In the genomic region with DNA sequence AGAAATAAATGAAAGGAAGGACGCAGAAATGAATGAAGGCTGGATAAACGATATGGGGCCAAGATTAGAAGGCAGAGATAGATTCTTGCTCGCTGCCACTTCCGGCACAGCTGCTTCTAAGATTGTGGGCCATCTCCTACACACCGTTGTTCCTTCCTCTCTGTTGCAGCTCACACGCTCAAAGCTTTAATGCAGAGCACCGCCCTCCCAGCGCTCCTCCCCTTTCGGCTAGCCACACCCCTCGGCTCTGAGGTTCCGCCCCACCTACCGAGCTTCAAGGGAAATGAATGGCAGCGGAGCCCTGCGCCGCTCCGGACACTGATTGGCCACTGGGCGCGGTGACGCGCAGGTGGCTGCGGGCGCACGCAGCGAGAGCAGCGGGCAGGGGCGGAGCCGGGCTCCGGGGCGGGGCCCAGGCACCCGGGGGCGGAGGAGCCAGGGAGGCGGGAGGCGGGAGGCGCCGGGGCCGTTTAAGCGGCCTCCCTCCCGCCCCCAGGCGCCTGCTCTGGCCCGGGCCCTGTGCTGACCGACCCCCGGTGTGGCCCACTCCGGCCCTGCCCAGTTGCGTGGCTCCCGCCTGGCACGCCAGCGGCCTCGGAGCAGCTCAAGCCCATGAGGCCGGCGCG, we compare ENCODE assay signal across 8 mouse cellular contexts. TPM values are rescaled to one million over a fixed set of nuclear protein-coding genes. Genes with fewer than 3 reads are reported as not detected.
DNase-seq lines count a peak whose midpoint lies in the region; ATAC-seq and TF ChIP-seq lines count a peak whose summit lies in the region.

A gene (plus strand): TSS at position 432 of the 626 bp plus-strand sequence.

- H3K27ac ChIP-seq in bone marrow, adult 2 months (ENCODE audit: control insufficient read depth, insufficient read depth, low read depth, low read length, poor library complexity) = peak within 1 kb of the TSS; percentile 78
- peak within 1 kb of the TSS; percentile 88 for H3K27ac ChIP-seq in embryonic facial prominence, embryonic 15.5 days (replicated peaks)
- H3K27ac ChIP-seq in limb, embryonic 14.5 days (replicated peaks; ENCODE audit: low read depth, low read length) = peak within 1 kb of the TSS; percentile 80
- H3K27ac ChIP-seq in midbrain, postnatal 0 days (ENCODE audit: low read depth, low read length) = peak within 1 kb of the TSS; percentile 93

- no peaks in the 10 kb centered on the region; the same call in 1 of the 2 replicates for H3K4me1 ChIP-seq in bone marrow, adult 2 months (ENCODE audit: control insufficient read depth, insufficient read depth, low read length)
- H3K4me1 ChIP-seq in embryonic facial prominence, embryonic 15.5 days = peaks cover 35% of the 10 kb centered on the region
- peaks cover 7% of the 10 kb centered on the region; the same call in 1 of the 2 replicates for H3K4me1 ChIP-seq in limb, embryonic 14.5 days (ENCODE audit: control insufficient read depth, insufficient read depth, low read length)
- H3K4me1 ChIP-seq in midbrain, postnatal 0 days (ENCODE audit: insufficient read depth, low read length) = 0 out of 2 replicates have a peak, but pooled peaks cover 3% of the 10 kb centered on the region

- H3K27me3 ChIP-seq in embryonic facial prominence, embryonic 15.5 days = no peaks in the 10 kb centered on the region
- H3K27me3 ChIP-seq in limb, embryonic 14.5 days (ENCODE audit: control insufficient read depth, insufficient read depth, low read length) = no peaks in the 10 kb centered on the region
- H3K27me3 ChIP-seq in midbrain, postnatal 0 days (ENCODE audit: insufficient read depth, low read length) = no peaks in the 10 kb centered on the region

- TF ChIP-seq CTCF in bone marrow, adult 2 months (IDR thresholded peaks at IDR 0.05; ENCODE audit: control insufficient read depth, insufficient read depth, low read length) = no peak
- TF ChIP-seq CTCF in midbrain, postnatal 0 days (IDR thresholded peaks at IDR 0.05) = peak; percentile 49

- H3K4me3 ChIP-seq in bone marrow, adult 2 months (replicated peaks; ENCODE audit: control insufficient read depth, low read depth, low read length) = peak within 1 kb of the TSS; percentile 71
- peak within 1 kb of the TSS; percentile 91 for H3K4me3 ChIP-seq in embryonic facial prominence, embryonic 15.5 days (replicated peaks)
- peak within 1 kb of the TSS; percentile 85 for H3K4me3 ChIP-seq in limb, embryonic 14.5 days (replicated peaks; ENCODE audit: low read length)
- H3K4me3 ChIP-seq in midbrain, postnatal 0 days (ENCODE audit: low read depth, low read length) = peak within 1 kb of the TSS; percentile 87

- peak within 1 kb of the TSS; percentile 73 for H3K4me2 ChIP-seq in embryonic facial prominence, embryonic 15.5 days (replicated peaks)
- H3K4me2 ChIP-seq in limb, embryonic 14.5 days (replicated peaks; ENCODE audit: low read depth, low read length, severe bottlenecking) = peak within 1 kb of the TSS; percentile 81
- peak within 1 kb of the TSS; percentile 67 for H3K4me2 ChIP-seq in midbrain, postnatal 0 days (ENCODE audit: low read depth, low read length, poor library complexity, severe bottlenecking)

- peak; percentile 100 for ATAC-seq in embryonic facial prominence, embryonic 15.5 days (ENCODE audit: insufficient number of reproducible peaks, low FRiP score, low TSS enrichment, low read depth)
- peak; percentile 99 for ATAC-seq in limb, embryonic 14.5 days (ENCODE audit: low FRiP score, low read depth)
- peak; percentile 99 for ATAC-seq in midbrain, postnatal 0 days (ENCODE audit: low FRiP score)

- H3K9me3 ChIP-seq in embryonic facial prominence, embryonic 15.5 days (replicated peaks) = no peaks in the 10 kb centered on the region
- no peaks in the 10 kb centered on the region for H3K9me3 ChIP-seq in limb, embryonic 14.5 days (ENCODE audit: control insufficient read depth, low read length)
- no peaks in the 10 kb centered on the region for H3K9me3 ChIP-seq in midbrain, postnatal 0 days (ENCODE audit: low read length)

- peak within 1 kb of the TSS; percentile 96 for H3K9ac ChIP-seq in embryonic facial prominence, embryonic 15.5 days
- peak within 1 kb of the TSS; percentile 90 for H3K9ac ChIP-seq in limb, embryonic 14.5 days (ENCODE audit: low read depth, low read length, severe bottlenecking)
- peak within 1 kb of the TSS; percentile 89 for H3K9ac ChIP-seq in midbrain, postnatal 0 days (replicated peaks; ENCODE audit: low read length, poor library complexity, severe bottlenecking)

- peak; percentile 73 for TF ChIP-seq POLR2A in bone marrow, adult 2 months (IDR thresholded peaks at IDR 0.05; ENCODE audit: borderline replicate concordance, control insufficient read depth, low read depth, low read length)
- TF ChIP-seq POLR2A in limb, embryonic 14.5 days (IDR thresholded peaks at IDR 0.05; ENCODE audit: borderline replicate concordance, extremely low read depth, insufficient read depth, insufficient read length) = peak; percentile 81; the same call in 1 of the 2 replicates

- no peaks in the 10 kb centered on the region for H3K36me3 ChIP-seq in embryonic facial prominence, embryonic 15.5 days
- H3K36me3 ChIP-seq in limb, embryonic 14.5 days (ENCODE audit: control insufficient read depth, insufficient read depth, low read length) = no peaks in the 10 kb centered on the region
- no peaks in the 10 kb centered on the region for H3K36me3 ChIP-seq in midbrain, postnatal 0 days (ENCODE audit: insufficient read depth, low read length)

- WGBS in bone marrow, adult 2 months = under 1% methylated on average over 37 of the region's 51 CpGs
- under 1% methylated on average over 47 of the region's 51 CpGs for WGBS in embryonic facial prominence, embryonic 15.5 days
- under 1% methylated on average over 26 of the region's 51 CpGs for WGBS in limb, embryonic 14.5 days
- WGBS in midbrain, postnatal 0 days = under 1% methylated on average over 44 of the region's 51 CpGs

- peak; percentile 99 for DNase-seq in 416B (ENCODE audit: low read depth)
- peak; percentile 98 for DNase-seq in heart, adult 8-10 months (ENCODE audit: low spot score)
- peak; percentile 99 for DNase-seq in kidney, adult 9 months
- peak; percentile 97 for DNase-seq in limb, embryonic 14.5 days (ENCODE audit: low spot score)
- peak; percentile 99 for DNase-seq in midbrain, postnatal 0 days (ENCODE audit: low spot score)
- peak; percentile 94 to 95 for DNase-seq in spleen, postnatal 14 days (ENCODE audit: low spot score in 2 of 2)

RNA-seq across cellular contexts. Expression of the gene that starts here (rescaled TPM):
- 11.0 and 17.0 TPM in 2 replicates for polyA plus RNA-seq in bone marrow, adult 2 months (2011; ENCODE audit: insufficient read depth, insufficient read length, low replicate concordance, missing spikeins)
- 41.6 and 42.0 TPM in 2 replicates for polyA plus RNA-seq in embryonic facial prominence, embryonic 15.5 days (2015; fragmentation: Nextera tagmentation; extraction: Ambion mirVana)
- total RNA-seq in heart, adult 8-10 months (2022) = 10 to 100 TPM; 23.7 to 34.1 (median 28.2) TPM
- polyA plus RNA-seq in limb, embryonic 14.5 days (2012; rRNA removed) = 26.1 and 31.6 TPM in 2 replicates
- 24.1 and 26.0 TPM in 2 replicates for polyA plus RNA-seq in limb, embryonic 14.5 days (2014; fragmentation: Nextera tagmentation; extraction: Ambion mirVana)
- 220 and 223 TPM in 2 replicates for total RNA-seq in midbrain, postnatal 0 days (2014; rRNA removed)
- polyA plus RNA-seq in midbrain, postnatal 0 days (2015; fragmentation: Nextera tagmentation; extraction: Ambion mirVana) = 125 and 130 TPM in 2 replicates

Comparison
In these comparisons a context has a peak if more than half of its experiments do, and no peak if none do; other contexts are left out.
1. Peak in every context shown above with its lines: DNase-seq, ATAC-seq, H3K4me3 ChIP-seq and H3K27ac ChIP-seq.